Mouse (Mus musculus) limb, embryonic 13.5 days (tissue): ENCODE measurements at regions not wholly inside any gene's neighbourhood (a gene's known extent, or its start where the extent isn't known, plus 50 kb on each side); places are given as distances from the start of the nearest gene placed in this dataset.

ENCODE experiments used
- ATAC-seq: fragments of 200-750 bp; cut with Nextera tagmentation; 2 replicates; pipeline ENCODE4 v1.8.0; 2017; ENCODE audit warnings: low read depth, moderate number of reproducible peaks, moderate TSS enrichment; ENCODE audit not compliant: low FRiP score
- H3K27ac ChIP-seq: fragments of 300-500 bp; sonication (generic); 2 replicates; pipeline ENCODE4 v1.5.1; 2015; ENCODE audit warnings: inconsistent platforms, mild to moderate bottlenecking, moderate library complexity
- H3K27me3 ChIP-seq: fragments of 300-500 bp; sonication (generic); 2 replicates; pipeline ENCODE4 v1.6.1; 2015; ENCODE audit warnings: mild to moderate bottlenecking, inconsistent platforms
- H3K36me3 ChIP-seq: fragments of 300-500 bp; sonication (generic); 2 replicates; pipeline ENCODE4 v1.6.1; 2015; ENCODE audit warnings: inconsistent platforms, mild to moderate bottlenecking, moderate library complexity
- H3K4me1 ChIP-seq: fragments of 300-500 bp; sonication (generic); 2 replicates; pipeline ENCODE4 v1.6.1; 2015; ENCODE audit warnings: inconsistent platforms
- H3K4me2 ChIP-seq: fragments of 300-500 bp; sonication (generic); replicated peaks from 2 replicates; pipeline ENCODE4 v1.6.1; 2015; ENCODE audit warnings: inconsistent platforms, mild to moderate bottlenecking, moderate library complexity
- H3K4me3 ChIP-seq: fragments of 300-500 bp; sonication (generic); 2 replicates; pipeline ENCODE4 v1.5.1; 2015; ENCODE audit warnings: moderate library complexity, mild to moderate bottlenecking, inconsistent platforms
- H3K9ac ChIP-seq: fragments of 300-500 bp; sonication (generic); 2 replicates; pipeline ENCODE4 v1.6.1; 2015; ENCODE audit warnings: mild to moderate bottlenecking, inconsistent platforms
- H3K9me3 ChIP-seq: fragments of 300-500 bp; sonication (generic); 2 replicates; pipeline ENCODE4 v1.6.1; 2016; ENCODE audit warnings: inconsistent platforms
- WGBS: fragments of 180-500 bp; shearing (Covaris S2); methylation state at CpG from one replicate; pipeline ENCODE4 v1.1.7; 2015; 5-methylcytosine and 5-hydroxymethylcytosine counted together

DNA sequence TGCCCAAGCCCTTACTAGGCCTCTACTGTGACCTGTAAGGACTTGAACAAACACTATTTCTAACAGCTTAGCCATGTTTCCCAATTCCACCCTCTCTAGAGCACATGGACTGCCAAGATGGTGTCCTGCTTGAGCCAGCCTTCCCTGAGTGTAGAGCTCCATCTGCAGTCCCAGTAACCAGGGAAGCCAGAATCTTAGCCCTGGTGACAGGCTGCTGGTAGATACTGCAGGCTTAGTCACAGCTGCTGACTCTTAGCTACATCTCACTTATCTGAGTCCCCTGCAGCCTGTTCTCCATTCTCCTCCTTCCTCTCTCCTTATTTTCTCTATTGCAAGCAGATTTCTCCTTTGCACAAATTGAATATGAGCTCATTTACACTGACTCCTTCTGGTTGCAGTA lies 101.5 kb upstream of the Foxa2 start:
- ATAC-seq, result no peak
- Histone ChIP-seq H3K9me3 (no peaks in the 10 kb centered on the region), H3K9ac (no peak overlapping the region), H3K4me1 (no peaks in the 10 kb centered on the region), H3K4me2 (no peak overlapping the region), H3K27ac (no peak overlapping the region), H3K27me3 (no peaks in the 10 kb centered on the region), H3K36me3 (no peaks in the 10 kb centered on the region), H3K4me3 (no peak overlapping the region)

- ATAC-seq, result no peak
- Histone ChIP-seq H3K4me1 (no peaks in the 10 kb centered on the region), H3K27me3 (no peaks in the 10 kb centered on the region), H3K4me3 (no peak overlapping the region), H3K9me3 (no peaks in the 10 kb centered on the region), H3K4me2 (no peak overlapping the region), H3K9ac (no peak overlapping the region), H3K36me3 (no peaks in the 10 kb centered on the region), H3K27ac (no peak overlapping the region)
- WGBS, result 81% methylated on average over 1 of the region's 1 CpGs
These were observed 102.7 kb upstream of the Foxa2 start for GRCm38 (mm10) chr2:148149426-148149825.

DNA sequence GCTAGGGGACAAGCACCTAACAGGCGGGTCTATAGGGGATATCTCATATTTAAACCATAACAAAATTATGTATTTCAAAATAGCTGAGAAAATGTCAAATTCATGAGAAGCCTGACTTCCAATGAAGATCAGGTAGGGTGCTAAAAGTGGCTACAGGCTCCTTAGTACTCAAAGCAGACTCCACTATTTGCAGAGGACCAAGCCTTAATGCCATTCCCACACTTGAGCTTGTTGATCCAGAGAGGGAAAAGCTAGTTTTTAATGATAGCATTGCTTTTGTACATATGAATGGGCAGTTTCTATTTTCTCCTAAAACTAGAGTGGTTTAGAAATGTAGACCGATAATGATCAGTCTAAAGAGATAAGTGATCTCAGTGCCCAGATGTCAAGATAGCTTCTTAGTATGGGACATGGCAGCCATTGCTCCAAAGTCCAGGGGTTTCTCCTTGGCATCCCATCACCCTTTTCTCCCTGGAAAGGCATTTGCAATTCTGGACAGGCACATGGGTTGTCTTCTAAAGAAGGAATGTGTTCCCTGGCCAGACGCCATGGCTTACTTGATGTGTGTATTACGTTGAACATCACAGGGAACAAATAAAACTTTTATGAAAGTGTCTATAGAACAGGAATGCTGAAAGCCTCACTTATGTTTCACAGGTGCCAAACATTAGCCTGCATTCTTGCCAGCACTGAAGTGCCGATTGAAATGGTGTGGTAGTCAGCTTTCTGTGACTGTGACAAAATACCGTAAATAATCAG lies 106.9 kb upstream of the Foxa2 start:
- H3K9me3 ChIP-seq, result no peaks in the 10 kb centered on the region

DNA sequence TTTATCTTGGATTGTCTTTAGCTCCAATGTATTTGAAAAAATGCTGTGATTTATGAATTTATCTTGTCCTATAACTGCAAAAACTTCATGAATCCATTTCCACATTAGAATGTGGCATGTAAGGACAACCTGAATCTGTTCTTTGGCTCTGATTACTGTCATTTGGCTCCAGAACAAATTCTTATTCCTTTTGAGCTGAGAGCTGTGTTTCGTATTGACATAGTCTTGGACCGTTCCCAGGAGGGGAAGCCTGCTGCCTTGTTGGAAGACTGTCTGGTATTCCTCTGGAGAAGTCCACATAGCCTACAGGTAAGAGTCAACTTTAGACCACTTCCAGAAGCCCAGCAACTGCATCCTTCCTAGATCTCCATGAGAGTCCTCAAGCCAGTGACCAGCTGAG lies 109.4 kb upstream of the Foxa2 start:
- ATAC-seq, result no peak
- no peak overlapping the region for H3K9ac ChIP-seq
- H3K4me2 ChIP-seq, result no peak overlapping the region
- no peaks in the 10 kb centered on the region for H3K27me3 ChIP-seq
- H3K9me3 ChIP-seq, result no peaks in the 10 kb centered on the region
- H3K4me3 ChIP-seq, result no peak overlapping the region
- H3K36me3 ChIP-seq, result no peaks in the 10 kb centered on the region
- 87% methylated on average over 2 of the region's 2 CpGs for WGBS
- no peak overlapping the region for H3K27ac ChIP-seq
- 0 out of 2 replicates have a peak, but pooled peaks cover 3% of the 10 kb centered on the region for H3K4me1 ChIP-seq

More for the DNA sequence above, 106.9 kb upstream of the Foxa2 start:
- Histone ChIP-seq H3K36me3 (no peaks in the 10 kb centered on the region), H3K27ac (no peak overlapping the region), H3K4me3 (no peak overlapping the region), H3K9ac (no peak overlapping the region), H3K27me3 (no peaks in the 10 kb centered on the region), H3K4me1 (no peaks in the 10 kb centered on the region), H3K4me2 (no peak overlapping the region)
- WGBS, result 62% methylated on average over 6 of the region's 6 CpGs
- ATAC-seq, result no peak

DNA sequence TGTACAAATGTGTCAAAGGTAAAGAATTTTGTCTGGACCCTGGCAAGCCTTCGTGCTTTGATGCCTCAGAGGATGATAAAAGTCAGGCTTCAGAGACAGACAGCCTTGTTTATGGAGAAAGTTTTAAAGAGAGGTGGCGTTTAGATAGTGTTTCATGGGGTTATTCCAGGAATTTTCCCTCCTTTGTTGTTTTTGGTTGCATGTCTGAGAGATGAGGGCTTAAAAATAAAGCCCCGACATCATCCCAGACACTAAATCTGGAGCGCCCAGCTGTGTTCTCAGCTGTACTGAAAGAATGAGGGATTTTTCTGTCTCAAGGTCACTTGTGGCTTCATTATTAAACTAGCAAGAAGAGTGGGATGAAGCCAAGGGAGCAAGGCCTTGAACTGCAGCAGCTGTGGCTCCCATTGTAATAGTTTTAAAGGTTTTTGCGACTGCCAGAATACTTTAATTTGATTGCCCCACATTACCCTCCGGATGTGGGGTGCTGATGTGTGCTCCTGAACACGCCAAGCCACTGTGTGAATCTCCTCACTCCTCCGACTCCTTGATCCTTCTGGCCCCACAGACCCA lies 112.3 kb upstream of the Foxa2 start:
- ATAC-seq, result peak; percentile 24; the same call in 1 of the 2 replicates
- 52% methylated on average over 8 of the region's 8 CpGs for WGBS

GRCm38 (mm10) chr2:148160997-148161396 lies 114.2 kb upstream of the Foxa2 start:
- 95% methylated on average over 12 of the region's 12 CpGs for WGBS
- no peak overlapping the region for H3K4me2 ChIP-seq
- H3K4me1 ChIP-seq, result 0 out of 2 replicates have a peak, but pooled peaks cover 3% of the 10 kb centered on the region
- H3K36me3 ChIP-seq, result no peaks in the 10 kb centered on the region
- ATAC-seq, result no peak
- H3K27me3 ChIP-seq, result no peaks in the 10 kb centered on the region
- H3K9me3 ChIP-seq, result no peaks in the 10 kb centered on the region
- no peak overlapping the region for H3K9ac ChIP-seq
- H3K4me3 ChIP-seq, result no peak overlapping the region
- no peak overlapping the region for H3K27ac ChIP-seq

More for the DNA sequence above, 112.3 kb upstream of the Foxa2 start:
- Histone ChIP-seq H3K36me3 (no peaks in the 10 kb centered on the region), H3K9ac (no peak overlapping the region), H3K4me1 (0 out of 2 replicates have a peak, but pooled peaks cover 3% of the 10 kb centered on the region), H3K4me2 (no peak overlapping the region), H3K27ac (no peak overlapping the region), H3K4me3 (no peak overlapping the region), H3K9me3 (no peaks in the 10 kb centered on the region), H3K27me3 (no peaks in the 10 kb centered on the region)

DNA sequence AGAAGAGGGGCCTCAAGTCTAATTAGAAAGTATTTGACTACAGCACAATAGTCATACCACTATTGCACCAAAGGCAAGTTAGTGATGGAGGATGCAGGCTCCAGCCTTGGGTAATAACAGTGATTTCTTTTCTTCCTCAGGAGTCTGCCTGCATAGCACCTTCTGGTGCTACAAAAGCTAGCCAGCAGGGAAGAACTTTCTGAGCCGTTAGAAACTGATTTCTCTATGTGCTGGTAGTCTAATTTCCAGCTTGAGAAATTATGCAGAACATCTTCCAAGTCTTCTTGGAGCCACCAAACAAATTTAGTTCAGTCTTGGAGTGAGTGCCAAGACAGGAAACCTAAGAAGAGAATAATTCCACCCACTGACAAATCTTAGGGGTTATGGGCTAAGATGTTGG lies 115.2 kb upstream of the Foxa2 start:
- Histone ChIP-seq H3K9me3 (no peaks in the 10 kb centered on the region), H3K36me3 (no peaks in the 10 kb centered on the region), H3K4me1 (0 out of 2 replicates have a peak, but pooled peaks cover 3% of the 10 kb centered on the region), H3K4me3 (no peak overlapping the region), H3K27me3 (no peaks in the 10 kb centered on the region), H3K9ac (no peak overlapping the region), H3K27ac (no peak overlapping the region), H3K4me2 (no peak overlapping the region)
- ATAC-seq, result no peak
- 55% methylated on average over 1 of the region's 1 CpGs for WGBS

DNA sequence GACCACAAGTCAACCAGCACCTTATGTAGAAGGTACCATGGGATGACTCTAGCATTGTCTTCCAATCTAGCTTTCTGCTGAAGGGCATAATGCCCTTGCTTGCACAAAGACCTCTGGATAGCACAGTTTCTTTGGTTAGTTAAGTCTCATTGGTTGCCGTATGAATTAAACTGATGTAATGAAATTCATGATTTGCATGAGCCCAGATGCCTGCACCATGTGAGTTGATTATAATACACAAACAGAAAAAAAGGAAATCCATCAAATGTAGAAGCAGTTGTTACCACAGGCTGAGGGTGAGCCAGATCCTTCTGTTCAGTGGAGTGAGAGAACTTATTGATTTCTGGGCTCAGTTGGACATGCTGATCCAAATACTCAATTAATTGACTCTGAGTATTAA lies 115.8 kb upstream of the Foxa2 start:
- no peaks in the 10 kb centered on the region for H3K36me3 ChIP-seq
- 90% methylated on average over 1 of the region's 1 CpGs for WGBS
- no peak overlapping the region for H3K27ac ChIP-seq
- ATAC-seq, result no peak
- H3K9me3 ChIP-seq, result no peaks in the 10 kb centered on the region
- no peak overlapping the region for H3K4me2 ChIP-seq
- no peak overlapping the region for H3K9ac ChIP-seq
- 0 out of 2 replicates have a peak, but pooled peaks cover 3% of the 10 kb centered on the region for H3K4me1 ChIP-seq
- H3K4me3 ChIP-seq, result no peak overlapping the region
- no peaks in the 10 kb centered on the region for H3K27me3 ChIP-seq

GRCm38 (mm10) chr2:148171113-148171512 lies 124.3 kb upstream of the Foxa2 start:
- peaks cover 10% of the 10 kb centered on the region; the same call in 1 of the 2 replicates for H3K4me1 ChIP-seq
- H3K4me2 ChIP-seq, result no peak overlapping the region
- H3K4me3 ChIP-seq, result no peak overlapping the region
- H3K36me3 ChIP-seq, result no peaks in the 10 kb centered on the region
- 0 out of 2 replicates have a peak overlapping the region, but pooled peaks have one; percentile 16 for H3K27ac ChIP-seq
- ATAC-seq, result no peak
- no peaks in the 10 kb centered on the region for H3K9me3 ChIP-seq
- no peaks in the 10 kb centered on the region for H3K27me3 ChIP-seq
- no peak overlapping the region for H3K9ac ChIP-seq
- WGBS, result 75% methylated on average over 4 of the region's 4 CpGs

DNA sequence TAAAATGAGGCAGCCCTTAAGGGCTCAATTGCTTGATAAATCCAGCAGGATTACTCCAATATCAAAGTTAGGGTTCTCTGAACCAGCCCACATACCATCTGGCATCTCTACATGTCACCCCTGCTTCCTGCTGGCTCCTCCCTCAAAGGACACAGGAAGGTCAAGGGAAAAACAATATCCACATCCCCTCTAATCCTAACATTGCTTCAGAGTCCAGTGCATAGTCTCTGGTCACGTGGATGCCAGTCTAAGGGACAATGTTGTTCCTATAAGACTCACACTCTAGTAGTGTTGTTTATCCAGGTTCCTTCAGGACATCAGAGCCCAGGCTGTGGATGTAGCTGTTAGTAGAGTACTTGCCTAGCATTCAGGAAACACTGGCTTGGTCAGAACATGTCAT lies 124.9 kb upstream of the Foxa2 start:
- ATAC-seq, result no peak
- Histone ChIP-seq H3K4me3 (no peak overlapping the region), H3K27me3 (no peaks in the 10 kb centered on the region), H3K36me3 (no peaks in the 10 kb centered on the region), H3K4me2 (no peak overlapping the region), H3K9me3 (no peaks in the 10 kb centered on the region), H3K9ac (no peak overlapping the region), H3K27ac (no peak overlapping the region), H3K4me1 (peaks cover 14% of the 10 kb centered on the region; the same call in 1 of the 2 replicates)
- 50% methylated on average over 1 of the region's 1 CpGs for WGBS

GRCm38 (mm10) chr2:148175251-148175927 lies 128.6 kb upstream of the Foxa2 start:
- WGBS, result 78% methylated on average over 8 of the region's 8 CpGs
- H3K4me1 ChIP-seq, result peaks cover 14% of the 10 kb centered on the region; the same call in 1 of the 2 replicates

DNA sequence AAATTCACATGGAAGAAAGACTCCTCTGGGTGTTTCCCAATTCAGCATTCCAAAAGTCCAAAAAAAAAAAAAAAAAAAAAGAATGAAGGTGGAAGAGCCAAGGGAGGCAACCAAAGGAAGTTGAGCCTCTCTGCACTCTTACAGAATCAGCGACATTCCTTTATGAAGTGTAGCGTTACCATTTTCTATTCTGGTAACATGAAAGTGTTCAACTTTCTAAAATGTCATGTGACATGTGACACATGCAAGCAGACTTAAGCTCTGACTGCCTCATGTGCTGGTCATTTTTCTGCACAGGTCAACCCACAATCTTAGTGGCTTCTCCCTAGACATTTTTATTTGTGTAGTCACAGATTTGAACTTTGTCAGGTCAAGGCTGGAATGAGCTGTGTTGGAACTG lies 133.5 kb upstream of the Foxa2 start:
- Histone ChIP-seq H3K9ac (no peak overlapping the region), H3K27ac (no peak overlapping the region), H3K27me3 (no peaks in the 10 kb centered on the region), H3K9me3 (no peaks in the 10 kb centered on the region), H3K4me1 (peaks cover 18% of the 10 kb centered on the region; the same call in 1 of the 2 replicates), H3K4me3 (no peak overlapping the region), H3K36me3 (no peaks in the 10 kb centered on the region), H3K4me2 (no peak overlapping the region)
- WGBS, result 91% methylated on average over 2 of the region's 2 CpGs
- ATAC-seq, result no peak

More at GRCm38 (mm10) chr2:148175251-148175927, 128.6 kb upstream of the Foxa2 start:
- Histone ChIP-seq H3K9ac (no peak overlapping the region), H3K4me2 (no peak overlapping the region), H3K4me3 (no peak overlapping the region), H3K27ac (no peak overlapping the region), H3K27me3 (no peaks in the 10 kb centered on the region), H3K9me3 (no peaks in the 10 kb centered on the region), H3K36me3 (no peaks in the 10 kb centered on the region)
- ATAC-seq, result no peak
